Mouse (Mus musculus) MEL (cell line): ENCODE measurements around the gene Slc7a4. TPM values are rescaled to one million over a fixed set of nuclear protein-coding genes. Genes with fewer than 3 reads are reported as not detected.

Source experiments
- DNase-seq: peaks from one replicate; pipeline ENCODE4 v3.0.0; 2011; ENCODE audit warnings: low read depth, low spot score
- H3K27ac ChIP-seq: 2 replicates; pipeline ENCODE4 v1.5.1; 2012; ENCODE audit warnings: low read depth, mild to moderate bottlenecking, control low read depth, low read length, moderate library complexity; ENCODE audit not compliant: control insufficient read depth
- H3K27me3 ChIP-seq, 2 experiments: fragments of 150-350 bp in 1 of 2; sonication (generic) in 1 of 2; 2 replicates each; pipeline ENCODE4 v1.6.1; 2012; ENCODE audit warnings: low read length in 2 of 2, mild to moderate bottlenecking in 2 of 2, improper control_type of control experiment in 1 of 2, moderate library complexity in 1 of 2; ENCODE audit not compliant: insufficient read depth in 2 of 2, control insufficient read depth in 1 of 2
- H3K36me3 ChIP-seq, 2 experiments: 2 replicates each; pipeline ENCODE4 v1.6.1; 2012 to 2014; ENCODE audit warnings: low read length in 2 of 2, improper control_type of control experiment in 1 of 2, inconsistent platforms in 1 of 2, mild to moderate bottlenecking in 1 of 2; ENCODE audit not compliant: insufficient read depth in 2 of 2, control insufficient read depth in 1 of 2
- H3K4me1 ChIP-seq, 2 experiments: fragments of 150-350 bp in 1 of 2; sonication (generic) in 1 of 2; 2 replicates each; pipeline ENCODE4 v1.6.1; 2012; ENCODE audit warnings: low read length in 2 of 2, improper control_type of control experiment in 1 of 2, mild to moderate bottlenecking in 1 of 2; ENCODE audit not compliant: insufficient read depth in 2 of 2, control insufficient read depth in 1 of 2
- H3K4me3 ChIP-seq, 2 experiments: fragments of 150-350 bp in 1 of 2; sonication (generic) in 1 of 2; 2 replicates each; pipeline ENCODE4 v1.5.1; 2012; ENCODE audit warnings: low read depth in 2 of 2, low read length in 2 of 2, mild to moderate bottlenecking in 2 of 2, moderate library complexity in 2 of 2, control low read depth in 1 of 2, improper control_type of control experiment in 1 of 2; ENCODE audit not compliant: control insufficient read depth in 1 of 2, insufficient read depth in 1 of 2
- H3K79me2 ChIP-seq: 2 replicates; pipeline ENCODE4 v1.6.1; 2012; ENCODE audit warnings: mild to moderate bottlenecking, low read length, moderate library complexity; ENCODE audit not compliant: control insufficient read depth, poor library complexity, insufficient read depth
- H3K9ac ChIP-seq: 2 replicates; pipeline ENCODE4 v1.6.1; 2012; ENCODE audit warnings: low read depth, mild to moderate bottlenecking, control low read depth, low read length, moderate library complexity; ENCODE audit not compliant: control insufficient read depth, poor library complexity, severe bottlenecking
- H3K9me3 ChIP-seq: fragments of 150-350 bp; sonication (generic); replicated peaks from 2 replicates; pipeline ENCODE4 v1.6.1; 2012; ENCODE audit warnings: mild to moderate bottlenecking, low read length, improper control_type of control experiment, moderate library complexity; ENCODE audit not compliant: insufficient read depth
- MAFK ChIP-seq: IDR thresholded peaks from 2 replicates; pipeline ENCODE4 v1.6.1; 2011; ENCODE audit warnings: low read depth, mild to moderate bottlenecking, low read length, improper control_type of control experiment, borderline replicate concordance
- ZC3H11A ChIP-seq: IDR thresholded peaks from 2 replicates; pipeline ENCODE4 v1.6.1; 2012; ENCODE audit warnings: low read depth, mild to moderate bottlenecking, inconsistent platforms, low read length, improper control_type of control experiment
- polyA plus RNA-seq, 2 experiments: library from polyadenylated mRNA; stranded (reverse) in 1 of 2; unstranded in 1 of 2; fragments of >175 nt in 1 of 2; fragments of >200 nt in 1 of 2; gene quantifications; 2 replicates each; pipeline versions ENCODE4 v1.2.1 to v1.2.4; 2012; ENCODE audit warnings: low replicate concordance in 2 of 2, low read depth in 1 of 2; ENCODE audit not compliant: insufficient read length in 2 of 2, insufficient read depth in 1 of 2, missing spikeins in 1 of 2
- total RNA-seq: library from RNA; depleted of rRNA; stranded (reverse); fragments of 300-350 nt; gene quantifications from 2 replicates; pipeline ENCODE4 v1.2.3, GENCODE M21; 2012; rRNA removed

Slc7a4 gene
- total and polyA plus RNA-seq, 3 experiments: 23.1 to 23.6 TPM; not detected in 1

GRCm38 (mm10) chr16:17525524-17525923, 57.5 kb downstream of the Slc7a4 start:
- Histone ChIP-seq H3K27me3 (no peaks in the 10 kb centered on the region), H3K27ac (no peak overlapping the region), H3K9ac (no peak overlapping the region), H3K9me3 (no peaks in the 10 kb centered on the region), H3K79me2 (peaks cover 15% of the 10 kb centered on the region), H3K4me3 (no peak overlapping the region), H3K36me3 (peaks cover 0 to 7% of the 10 kb centered on the region in 2 experiments; a peak in 2 of 4 replicates), H3K4me1 (peaks cover 0 to 7% of the 10 kb centered on the region in 2 experiments; a peak in 2 of 4 replicates)
- no peak for TF ChIP-seq MAFK
- DNase-seq: no peak

GRCm38 (mm10) chr16:17524156-17524555, 58.9 kb downstream of the Slc7a4 start:
- no peak for DNase-seq
- no peaks in the 10 kb centered on the region for H3K27me3 ChIP-seq
- peaks cover 3% of the 10 kb centered on the region; the same call in 1 of the 2 replicates for H3K79me2 ChIP-seq
- H3K4me3 ChIP-seq: no peak overlapping the region
- no peak for TF ChIP-seq ZC3H11A
- TF ChIP-seq, all 39 proteins: peak for 0
- no peak overlapping the region for H3K27ac ChIP-seq
- peaks cover 0 to under 1% of the 10 kb centered on the region in 2 experiments; a peak in 1 of 4 replicates for H3K36me3 ChIP-seq
- H3K9me3 ChIP-seq: no peaks in the 10 kb centered on the region
- H3K9ac ChIP-seq: no peak overlapping the region
- H3K4me1 ChIP-seq: no peaks in the 10 kb centered on the region

Other genes starting within 250 kb of the Slc7a4 start
- 9.4 and 11.6 TPM in 2 replicates for gene Snap29, start 177.2 kb downstream of the Slc7a4 start, total RNA-seq
- 10 to 100 TPM in 1 of 2 experiments, not detected in 1; 11.8 TPM for gene Snap29, start 177.2 kb downstream of the Slc7a4 start, polyA plus RNA-seq
- gene Pi4ka, start 176.9 kb downstream of the Slc7a4 start, total RNA-seq: 25.0 and 30.9 TPM in 2 replicates
- gene Pi4ka, start 176.9 kb downstream of the Slc7a4 start, polyA plus RNA-seq: 100 to 1,000 TPM in 1 of 2 experiments, 10 to 100 TPM in 1; 73.1 to 286 TPM
- gene Crkl, start 131.2 kb downstream of the Slc7a4 start, total RNA-seq: 14.9 and 16.2 TPM in 2 replicates
- 100 to 1,000 TPM in 1 of 2 experiments, 10 to 100 TPM in 1; 34.6 to 146 TPM for gene Crkl, start 131.2 kb downstream of the Slc7a4 start, polyA plus RNA-seq
- 0.23 and 0.29 TPM in 2 replicates for gene Aifm3, start 93.6 kb downstream of the Slc7a4 start, total RNA-seq
- under 1 TPM in 1 of 2 experiments, not detected in 1; 0.52 TPM for gene Aifm3, start 93.6 kb downstream of the Slc7a4 start, polyA plus RNA-seq
- gene Lztr1, start 74.5 kb downstream of the Slc7a4 start, total RNA-seq: 39.5 and 45.1 TPM in 2 replicates
- 10 to 100 TPM in 1 of 2 experiments, not detected in 1; 83.2 TPM for gene Lztr1, start 74.5 kb downstream of the Slc7a4 start, polyA plus RNA-seq
- 53.6 and 65.5 TPM in 2 replicates for gene Thap7, start 52.1 kb downstream of the Slc7a4 start, total RNA-seq
- gene Thap7, start 52.1 kb downstream of the Slc7a4 start, polyA plus RNA-seq: 10 to 100 TPM in 1 of 2 experiments, not detected in 1; 65.4 TPM
- gene Lrrc74b, start 22.0 kb downstream of the Slc7a4 start, total RNA-seq: 0.12 TPM in 1 of 2 replicates, not detected in the other
- under 1 TPM in 1 of 2 experiments, not detected in 1; 0.10 TPM for gene Lrrc74b, start 22.0 kb downstream of the Slc7a4 start, polyA plus RNA-seq
- gene P2rx6, start 21.3 kb downstream of the Slc7a4 start, total RNA-seq: 0.04 TPM in 1 of 2 replicates, not detected in the other
- gene P2rx6, start 21.3 kb downstream of the Slc7a4 start, polyA plus RNA-seq: under 1 TPM in 1 of 2 experiments, not detected in 1; 0.38 TPM
- 47.6 and 51.0 TPM in 2 replicates for gene Smpd4, start 36.1 kb upstream of the Slc7a4 start, total RNA-seq
- 100 to 1,000 TPM in 1 of 2 experiments, 10 to 100 TPM in 1; 94.3 to 609 TPM for gene Smpd4, start 36.1 kb upstream of the Slc7a4 start, polyA plus RNA-seq
- 1.7 and 1.9 TPM in 2 replicates for gene Ccdc74a, start 63.3 kb upstream of the Slc7a4 start, total RNA-seq
- 1 to 10 TPM in 1 of 2 experiments, not detected in 1; 4.6 TPM for gene Ccdc74a, start 63.3 kb upstream of the Slc7a4 start, polyA plus RNA-seq
- gene Med15, start 149.7 kb upstream of the Slc7a4 start, total RNA-seq: 25.9 and 27.6 TPM in 2 replicates
- gene Med15, start 149.7 kb upstream of the Slc7a4 start, polyA plus RNA-seq: 10 to 100 TPM in 1 of 2 experiments, not detected in 1; 62.0 TPM
- 93.6 and 97.0 TPM in 2 replicates for gene Klhl22, start 176.4 kb upstream of the Slc7a4 start, total RNA-seq
- gene Klhl22, start 176.4 kb upstream of the Slc7a4 start, polyA plus RNA-seq: 100 to 1,000 TPM in 1 of 2 experiments, 10 to 100 TPM in 1; 82.4 to 191 TPM
- 0.62 TPM in 2 replicates for gene Scarf2, start 214.1 kb upstream of the Slc7a4 start, total RNA-seq
- gene Scarf2, start 214.1 kb upstream of the Slc7a4 start, polyA plus RNA-seq: 1 to 10 TPM in 1 of 2 experiments, not detected in 1; 1.2 TPM
- gene B830017H08Rik, start 249.9 kb upstream of the Slc7a4 start, total RNA-seq: not detected in 2 replicates
- gene B830017H08Rik, start 249.9 kb upstream of the Slc7a4 start, polyA plus RNA-seq: under 1 TPM in 1 of 2 experiments, not detected in 1; 0.06 TPM